Mouse (Mus musculus): ENCODE measurements around the gene Tbc1d22a.
A peak's percentile ranks its signal among the peaks of the same experiment; 100 is the strongest.

The Tbc1d22a gene

GRCm38 (mm10) chr15:86535356-86535755, 321.1 kb downstream of the Tbc1d22a start:
- DNase-seq, result peak; percentile 10

GRCm38 (mm10) chr15:86542371-86542770, 328.1 kb downstream of the Tbc1d22a start:
- no peak for DNase-seq

GRCm38 (mm10) chr15:86544122-86544795, 330.0 kb downstream of the Tbc1d22a start:
- no peak for DNase-seq
